Mouse (Mus musculus) megakaryocyte, embryonic 14.5 days (primary cell): ENCODE data around the gene Dhfr.

Experiments
- FLI1 ChIP-seq: IDR thresholded peaks from 2 replicates; pipeline ENCODE4 v1.6.1; 2012; ENCODE audit warnings: low read length, inconsistent platforms, mixed read lengths
- GATA1 ChIP-seq: IDR thresholded peaks from 3 replicates; pipeline ENCODE4 v1.6.1; 2012; ENCODE audit warnings: mixed read lengths, low read length, inconsistent platforms, borderline replicate concordance

GRCm38 (mm10) chr13:92402063-92402462, 47.5 kb downstream of the Dhfr start:
- TF ChIP-seq GATA1 (no peak), FLI1 (no peak)
